Mouse (Mus musculus) layer of hippocampus, postnatal 10 days (tissue): Measurements from ENCODE around the gene Vmn2r63. TPM values are rescaled to one million over a fixed set of nuclear protein-coding genes. Genes with fewer than 3 reads are reported as not detected.
"Not testable (repeated sequence)": the region's sequence is repeated elsewhere in the genome, so short reads cannot be mapped to it uniquely, and the experiment has no call there.

Experiments used
- DNase-seq, 2 experiments: peaks; one replicate each; pipeline ENCODE4 v3.0.0; 2021; ENCODE audit warnings: low spot score in 2 of 2
- long read RNA-seq: library from polyadenylated mRNA; stranded (forward); transcript quantifications from one replicate; pipeline ENCODE4 v2.0.0, GENCODE M21; 2023
- microRNA-seq, 2 experiments: library from miRNA; unstranded; fragments of <30 nt; microRNA quantifications; one replicate each; pipeline ENCODE4 v1.2.0; 2021
- total RNA-seq, 2 experiments: library from RNA; stranded (reverse); gene quantifications; 2 replicates each; pipeline ENCODE4 v1.2.3; 2021

Gene Vmn2r63
- not detected for total RNA-seq
- long read RNA-seq = 0 reads

GRCm38 (mm10) chr7:42933722-42934121 lies at the start of gene Vmn2r63:
Gene Vmn2r63, minus strand, starts transcription at chr7:42933822.
- DNase-seq = not testable (repeated sequence)

- DNase-seq = no peak
Observed at GRCm38 (mm10) chr7:42980739-42981138, 47.1 kb upstream of the Vmn2r63 start.

- no peak for DNase-seq
Observed at GRCm38 (mm10) chr7:42980098-42980497, 46.5 kb upstream of the Vmn2r63 start.

GRCm38 (mm10) chr7:42965246-42965645 lies 31.6 kb upstream of the Vmn2r63 start:
- no peak for DNase-seq

GRCm38 (mm10) chr7:42898067-42898466 lies 35.6 kb downstream of the Vmn2r63 start:
- not testable (repeated sequence) for DNase-seq

GRCm38 (mm10) chr7:42878090-42878489 lies 55.5 kb downstream of the Vmn2r63 start:
- no peak for DNase-seq

GRCm38 (mm10) chr7:42866801-42867458 lies 66.7 kb downstream of the Vmn2r63 start, which contains the start of gene Gm2381:
Gene Gm2381, minus strand, starts transcription at chr7:42867234.
- not testable (repeated sequence) for DNase-seq

Small RNA genes within 50 kb of the gene (microRNA-seq; reads per million reads assigned to microRNA genes)
- 0 reads per million in 2 experiments for gene Gm23256

Other genes starting within 250 kb of the Vmn2r63 start
- 1 to 10 TPM; 7.7 to 7.9 TPM for gene Zfp975, start 241.1 kb downstream of the Vmn2r63 start, total RNA-seq
- not detected for gene Gm17067, start 206.8 kb downstream of the Vmn2r63 start, total RNA-seq
- not detected for gene Vmn2r62, start 140.3 kb downstream of the Vmn2r63 start, total RNA-seq
- under 1 TPM; 0.18 to 0.25 TPM for gene Gm2381, start 66.6 kb downstream of the Vmn2r63 start, total RNA-seq
- not detected for gene Gm9268, start 84.9 kb upstream of the Vmn2r63 start, total RNA-seq
- not detected for gene Zfp936, start 180.4 kb upstream of the Vmn2r63 start, total RNA-seq